Mouse (Mus musculus) cerebellum, postnatal 25 days (tissue): ENCODE results near the gene Alg10b.
"Not testable (repeated sequence)": the region's sequence is repeated elsewhere in the genome, so short reads cannot be mapped to it uniquely, and the experiment has no call there.

ENCODE experiments used
- DNase-seq, 2 experiments: peaks; one replicate each; pipeline ENCODE4 v3.0.0; 2021; ENCODE audit warnings: mixed read lengths in 2 of 2

Gene Alg10b

DNA sequence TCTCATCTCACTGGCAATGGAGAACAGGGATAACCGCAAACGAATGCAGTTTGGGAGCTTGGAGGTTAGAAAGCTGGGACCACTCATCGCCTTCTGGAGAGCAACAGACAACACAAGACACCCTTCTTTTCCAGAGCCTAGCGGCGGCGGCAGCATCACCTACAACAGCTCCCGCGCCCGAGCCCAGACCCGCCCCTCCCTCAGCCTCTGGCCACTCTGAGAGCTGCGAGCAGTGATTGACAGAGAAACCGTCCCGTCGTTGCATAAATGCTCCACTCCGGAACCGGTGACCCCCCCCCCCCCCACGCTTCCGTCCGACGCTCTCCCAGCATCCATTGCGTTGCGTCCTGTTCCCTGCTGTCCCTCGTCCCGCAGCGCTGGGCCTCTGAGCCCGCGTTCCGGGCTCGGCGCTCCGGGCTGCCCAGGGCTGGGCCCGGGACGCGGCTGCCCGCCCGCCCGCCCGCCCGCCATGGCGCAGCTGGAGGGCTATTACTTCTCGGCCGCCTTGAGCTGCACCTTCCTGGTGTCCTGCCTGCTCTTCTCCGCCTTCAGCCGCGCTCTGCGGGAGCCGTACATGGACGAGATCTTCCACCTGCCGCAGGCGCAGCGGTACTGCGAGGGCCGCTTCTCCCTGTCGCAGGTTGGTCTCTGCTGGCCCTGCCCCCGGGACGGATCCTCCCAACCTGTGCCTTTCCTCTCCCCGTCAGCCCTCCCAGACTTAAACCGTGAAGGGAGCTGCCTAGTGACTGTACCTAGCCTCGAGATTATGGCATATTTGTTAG, at the start of gene Alg10b:
Alg10b (plus strand) TSS at position 343 of the 782 bp plus-strand sequence.
- peak; percentile 86 to 92 for DNase-seq

GRCm38 (mm10) chr15:90183108-90183507, 41.0 kb upstream of the Alg10b start:
- not testable (repeated sequence) for DNase-seq

DNA sequence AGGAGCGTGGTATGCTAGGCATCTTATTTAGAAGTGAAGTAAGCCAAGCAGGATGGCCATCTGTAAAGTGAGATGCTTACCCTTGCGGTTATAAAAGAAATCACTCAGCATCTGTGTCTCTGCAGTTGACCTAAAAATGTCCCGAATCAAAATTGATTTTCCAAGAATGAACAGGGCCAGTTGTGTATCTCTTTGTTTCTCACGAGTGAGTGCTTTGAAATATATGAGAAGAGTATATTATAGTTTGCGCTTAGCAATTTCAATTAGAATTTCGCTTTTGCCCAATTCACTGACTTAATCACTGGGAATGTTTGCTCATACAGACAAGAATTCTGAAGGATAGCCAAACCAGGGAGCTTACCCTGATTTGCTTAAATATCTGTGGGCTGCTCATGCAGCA, 40.6 kb upstream of the Alg10b start:
- DNase-seq: no peak

- no peak for DNase-seq
These were observed 39.4 kb upstream of the Alg10b start for GRCm38 (mm10) chr15:90184743-90185142.

DNA sequence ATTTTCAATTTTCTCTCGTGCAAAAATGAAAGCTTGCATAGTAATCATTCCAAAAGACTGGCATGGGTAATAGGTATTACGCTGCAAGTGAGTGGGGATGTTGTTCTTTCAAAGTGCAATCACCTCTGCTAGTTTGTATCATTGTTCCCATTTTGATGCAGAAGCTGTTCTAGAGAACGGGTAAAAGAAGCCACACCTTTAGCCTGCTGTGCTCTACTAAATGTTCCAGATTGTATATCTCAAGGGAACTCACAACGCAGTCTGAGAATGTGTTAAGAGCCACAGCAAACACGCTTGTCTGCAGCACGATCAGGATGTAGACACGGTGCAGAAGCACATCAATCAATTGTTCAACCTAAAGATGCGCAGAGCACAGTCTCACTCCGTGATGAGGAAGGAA, 34.6 kb upstream of the Alg10b start:
- DNase-seq: no peak

GRCm38 (mm10) chr15:90213946-90214345, 10.2 kb upstream of the Alg10b start:
- DNase-seq: no peak

GRCm38 (mm10) chr15:90214913-90215312, 9.2 kb upstream of the Alg10b start:
- peak; percentile 55 to 80 for DNase-seq

- peak; percentile 10 to 42 for DNase-seq
These were observed 1.0 kb downstream of the Alg10b start for GRCm38 (mm10) chr15:90225058-90225575.

GRCm38 (mm10) chr15:90237657-90238056, 13.5 kb downstream of the Alg10b start:
- DNase-seq: peak in 1 of 2 experiments; percentile 16

GRCm38 (mm10) chr15:90244081-90244480, 20.0 kb downstream of the Alg10b start:
- DNase-seq: no peak

DNA sequence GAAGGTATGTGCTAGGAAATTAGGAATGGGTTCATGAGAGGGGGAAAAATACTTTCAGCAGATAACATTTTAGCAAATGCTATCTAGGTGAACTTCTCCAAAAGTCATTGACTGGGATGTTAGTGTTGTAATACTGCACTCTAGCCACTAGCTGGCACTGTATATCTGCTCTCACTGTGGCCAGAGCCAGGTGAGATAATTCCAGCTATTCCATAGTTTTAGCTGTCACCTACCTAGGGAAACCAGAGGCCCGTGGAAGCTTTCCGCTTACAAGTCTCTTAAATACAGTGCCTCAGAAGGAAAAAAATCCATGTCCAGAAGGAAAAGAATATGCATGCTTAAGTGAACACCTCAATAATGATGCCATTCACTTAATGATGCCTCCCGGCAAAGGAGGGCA, 25.6 kb downstream of the Alg10b start:
- DNase-seq: peak in 1 of 2 experiments; percentile 23

- no peak for DNase-seq
These were observed 58.8 kb downstream of the Alg10b start for GRCm38 (mm10) chr15:90282876-90283275.
